Mouse (Mus musculus): ENCODE results near the gene Swsap1. TPM values are rescaled to one million over a fixed set of nuclear protein-coding genes. Genes with fewer than 3 reads are reported as not detected.

Swsap1 gene
- polyA plus RNA-seq, 1 experiment from 2014 or later, result 6.5 TPM

DNA sequence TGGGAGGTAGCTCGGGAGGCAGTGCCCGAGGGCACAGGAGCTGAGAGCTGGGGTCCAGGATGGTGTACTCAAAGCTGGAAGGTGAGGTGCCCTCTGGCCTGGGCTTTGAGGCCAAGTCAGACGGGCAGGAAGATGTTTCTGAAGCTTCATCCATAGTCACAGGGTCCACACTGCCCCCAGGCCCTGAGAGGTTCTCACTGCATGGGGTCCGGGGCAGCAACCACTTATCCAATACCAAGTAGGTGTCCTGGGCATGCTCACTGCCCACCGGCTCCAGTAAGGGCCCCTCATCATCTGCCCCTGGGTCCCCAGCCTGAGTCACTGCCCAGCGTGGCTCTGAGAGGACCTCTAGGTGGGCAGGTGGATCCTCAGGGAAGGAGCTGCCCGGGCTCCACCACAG is 3.7 kb downstream of the Swsap1 start:
- Histone ChIP-seq H3K27me3 (replicated peaks; ENCODE audit: control insufficient read depth, insufficient read depth, low read length) (peaks cover 29% of the 10 kb centered on the region), H3K27ac (ENCODE audit: low read length) (no peak overlapping the region), H3K9ac (ENCODE audit: low read depth, low read length) (no peak overlapping the region), H3K4me2 (ENCODE audit: low read depth, low read length) (no peak overlapping the region), H3K36me3 (ENCODE audit: control insufficient read depth, insufficient read depth, low read length) (no peaks in the 10 kb centered on the region), H3K4me1 (ENCODE audit: control insufficient read depth, insufficient read depth, low read length) (peaks cover 29% of the 10 kb centered on the region), H3K9me3 (ENCODE audit: control insufficient read depth, low read length) (no peaks in the 10 kb centered on the region), H3K4me3 (ENCODE audit: low read length) (no peak overlapping the region)
- 92% methylated on average over 7 of the region's 7 CpGs for WGBS
- no peak for ATAC-seq

DNA sequence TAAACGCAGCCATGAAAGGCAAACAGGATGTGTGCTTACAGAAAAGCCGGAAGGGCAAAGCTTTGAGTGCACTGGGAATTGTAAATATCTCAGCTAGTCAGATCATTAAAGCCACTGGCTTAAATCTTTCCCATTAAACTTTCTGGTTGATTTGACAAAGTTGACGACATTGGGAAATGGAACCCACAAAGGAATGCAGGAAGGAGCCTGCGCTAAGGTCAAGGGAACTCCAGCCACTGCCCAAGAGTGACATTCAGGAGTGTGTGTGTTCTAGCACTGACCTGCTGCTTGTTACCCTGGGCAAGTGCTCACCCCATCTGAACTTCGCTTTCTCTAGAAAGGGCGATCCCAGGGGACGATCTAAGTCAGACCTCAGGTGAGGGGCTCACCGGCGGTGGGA is 4.6 kb downstream of the Swsap1 start:
- WGBS, result 55% methylated on average over 9 of the region's 9 CpGs
- H3K9me3 ChIP-seq (ENCODE audit: control insufficient read depth, low read length), result no peaks in the 10 kb centered on the region
- H3K4me1 ChIP-seq (ENCODE audit: control insufficient read depth, insufficient read depth, low read length), result peaks cover 29% of the 10 kb centered on the region
- no peak overlapping the region for H3K27ac ChIP-seq (ENCODE audit: low read length)
- H3K4me3 ChIP-seq (ENCODE audit: low read length), result no peak overlapping the region
- no peak for ATAC-seq
- peaks cover 29% of the 10 kb centered on the region for H3K27me3 ChIP-seq (replicated peaks; ENCODE audit: control insufficient read depth, insufficient read depth, low read length)
- H3K36me3 ChIP-seq (ENCODE audit: control insufficient read depth, insufficient read depth, low read length), result no peaks in the 10 kb centered on the region
- no peak overlapping the region for H3K4me2 ChIP-seq (ENCODE audit: low read depth, low read length)
- H3K9ac ChIP-seq (ENCODE audit: low read depth, low read length), result no peak overlapping the region

DNA sequence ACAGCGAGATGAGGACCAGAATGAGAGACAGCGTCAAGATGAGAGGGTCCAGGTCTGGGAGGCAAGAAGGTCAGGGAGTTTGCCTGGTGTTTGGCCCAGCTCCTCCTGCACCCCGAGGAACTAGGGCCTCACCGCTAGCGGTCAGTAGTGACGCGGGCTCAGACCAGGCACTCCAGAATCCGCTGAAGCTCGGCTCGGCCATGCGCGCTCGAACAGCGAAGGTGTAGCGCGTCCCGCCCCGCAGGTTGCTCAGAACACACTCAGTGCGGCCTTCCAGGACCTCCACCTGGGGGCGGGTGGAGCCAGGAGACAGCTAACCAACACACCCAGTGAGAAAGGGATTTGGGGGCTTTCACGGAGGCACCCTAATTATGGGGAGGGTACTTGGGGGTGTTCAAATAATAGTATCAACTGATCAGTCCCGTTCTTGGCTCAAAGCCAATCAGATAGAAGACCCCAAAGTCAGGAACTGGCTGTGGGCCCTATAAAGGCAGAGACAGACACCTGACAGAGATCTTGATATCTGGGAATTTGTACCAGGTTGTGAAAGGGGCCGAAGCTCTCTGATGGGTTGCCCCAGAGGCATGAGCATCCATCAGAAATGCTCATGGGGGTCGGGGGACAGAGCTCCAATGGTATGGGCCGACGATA is 5.1 kb downstream of the Swsap1 start:
- no peak for ATAC-seq
- H3K4me2 ChIP-seq (ENCODE audit: low read depth, low read length), result no peak overlapping the region
- peak overlapping the region; percentile 52; the same call in 1 of the 2 replicates for H3K4me3 ChIP-seq (ENCODE audit: low read length)
- no peaks in the 10 kb centered on the region for H3K36me3 ChIP-seq (ENCODE audit: control insufficient read depth, insufficient read depth, low read length)
- H3K4me1 ChIP-seq (ENCODE audit: control insufficient read depth, insufficient read depth, low read length), result peaks cover 29% of the 10 kb centered on the region
- no peaks in the 10 kb centered on the region for H3K9me3 ChIP-seq (ENCODE audit: control insufficient read depth, low read length)
- no peak overlapping the region for H3K9ac ChIP-seq (ENCODE audit: low read depth, low read length)
- H3K27me3 ChIP-seq (replicated peaks; ENCODE audit: control insufficient read depth, insufficient read depth, low read length), result peaks cover 29% of the 10 kb centered on the region
- WGBS, result 13% methylated on average over 26 of the region's 26 CpGs
- no peak overlapping the region for H3K27ac ChIP-seq (ENCODE audit: low read length)

DNA sequence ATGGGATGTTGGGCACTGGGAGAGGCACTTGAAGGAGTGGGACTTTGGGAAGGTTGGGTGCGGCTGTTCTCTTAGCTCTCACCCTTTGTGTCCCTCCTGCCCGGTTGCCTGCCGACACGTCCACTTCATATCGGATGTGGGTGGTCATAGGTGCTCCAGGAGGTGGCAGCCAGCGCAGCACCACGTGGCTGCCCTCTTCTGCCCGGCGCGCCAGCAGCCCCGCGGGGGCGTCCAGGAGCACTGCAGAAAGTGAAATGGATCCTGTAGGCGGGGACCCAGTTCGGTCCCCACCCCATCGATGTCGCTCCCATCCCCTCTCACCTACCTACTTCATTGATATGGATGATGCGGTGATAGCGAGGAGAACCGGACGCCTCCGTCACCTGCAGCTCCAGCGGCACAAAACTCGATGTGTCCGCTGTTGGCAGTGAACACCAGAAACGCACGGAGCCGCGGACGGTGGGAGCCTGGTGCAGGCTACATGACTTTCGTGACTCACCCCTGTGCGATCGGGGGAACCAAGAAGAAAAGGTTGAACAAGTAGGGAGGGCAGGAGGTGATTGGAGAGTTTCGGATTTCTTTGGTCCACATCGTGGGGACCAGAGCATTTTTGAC is 5.9 kb downstream of the Swsap1 start:
- WGBS, result 2% methylated on average over 35 of the region's 35 CpGs
- Histone ChIP-seq H3K4me3 (ENCODE audit: low read length) (peak overlapping the region; percentile 52), H3K27ac (ENCODE audit: low read length) (no peak overlapping the region), H3K27me3 (replicated peaks; ENCODE audit: control insufficient read depth, insufficient read depth, low read length) (peaks cover 29% of the 10 kb centered on the region), H3K36me3 (ENCODE audit: control insufficient read depth, insufficient read depth, low read length) (no peaks in the 10 kb centered on the region), H3K9me3 (ENCODE audit: control insufficient read depth, low read length) (no peaks in the 10 kb centered on the region), H3K4me2 (ENCODE audit: low read depth, low read length) (peak overlapping the region; percentile 92), H3K9ac (ENCODE audit: low read depth, low read length) (peak overlapping the region; percentile 56; the same call in 1 of the 2 replicates), H3K4me1 (ENCODE audit: control insufficient read depth, insufficient read depth, low read length) (peaks cover 26% of the 10 kb centered on the region)
- no peak for ATAC-seq

DNA sequence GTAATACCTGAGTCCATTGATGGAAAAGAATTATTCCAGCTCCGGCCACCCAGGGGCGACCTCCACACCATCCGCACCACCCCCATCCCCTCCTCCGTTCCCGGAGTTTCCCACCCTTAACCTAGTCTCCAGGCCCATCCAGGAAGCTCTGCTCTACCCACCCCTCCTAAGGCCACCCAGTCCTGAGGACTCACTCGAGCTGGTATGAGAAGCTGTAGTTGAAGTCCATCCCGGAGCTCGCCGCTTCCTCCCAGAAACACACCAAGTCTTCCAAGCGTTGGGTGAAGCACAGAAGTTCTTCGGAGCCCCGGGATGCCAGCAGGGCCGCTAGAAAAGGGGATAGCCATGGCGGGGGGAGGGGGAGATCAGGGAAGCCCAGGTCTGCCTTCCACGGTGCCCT is 6.5 kb downstream of the Swsap1 start:
- H3K27ac ChIP-seq (ENCODE audit: low read length), result no peak overlapping the region
- WGBS, result 2% methylated on average over 15 of the region's 15 CpGs
- peaks cover 29% of the 10 kb centered on the region for H3K27me3 ChIP-seq (replicated peaks; ENCODE audit: control insufficient read depth, insufficient read depth, low read length)
- peak overlapping the region; percentile 92 for H3K4me2 ChIP-seq (ENCODE audit: low read depth, low read length)
- no peaks in the 10 kb centered on the region for H3K9me3 ChIP-seq (ENCODE audit: control insufficient read depth, low read length)
- peak overlapping the region; percentile 56 for H3K9ac ChIP-seq (ENCODE audit: low read depth, low read length)
- H3K36me3 ChIP-seq (ENCODE audit: control insufficient read depth, insufficient read depth, low read length), result no peaks in the 10 kb centered on the region
- peaks cover 25% of the 10 kb centered on the region for H3K4me1 ChIP-seq (ENCODE audit: control insufficient read depth, insufficient read depth, low read length)
- ATAC-seq, result peak; percentile 31
- H3K4me3 ChIP-seq (ENCODE audit: low read length), result peak overlapping the region; percentile 52

DNA sequence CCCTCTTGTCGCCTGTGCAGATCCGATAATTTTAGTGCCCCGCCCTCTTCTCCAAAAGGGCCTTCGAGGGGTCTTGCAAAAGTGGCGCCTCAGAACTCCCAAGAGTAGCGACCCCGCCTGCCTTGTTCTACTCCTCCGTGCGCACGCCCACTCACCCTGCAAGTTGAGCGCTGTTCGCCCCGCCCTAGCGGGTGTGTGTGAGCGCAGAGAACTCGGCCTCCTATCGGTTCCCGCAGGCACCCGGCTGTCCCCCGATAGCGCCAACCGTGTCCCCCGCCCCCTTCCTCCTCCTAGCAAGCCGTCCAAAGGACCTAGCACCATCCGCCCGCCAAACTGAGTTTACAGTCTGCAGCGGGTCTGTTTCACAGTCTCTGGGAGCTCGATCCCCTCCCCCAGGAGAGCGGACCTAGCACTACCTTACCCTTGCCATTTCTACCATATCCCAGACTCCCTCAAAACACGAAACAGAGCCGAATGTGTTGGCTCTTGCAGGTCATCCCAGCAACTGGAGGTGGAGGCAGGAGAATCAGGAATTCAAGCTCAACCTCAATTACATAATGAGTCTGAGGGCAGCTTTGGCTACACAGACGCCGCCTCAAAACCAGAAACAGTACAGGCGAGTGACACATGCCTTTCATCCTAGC is 7.0 kb downstream of the Swsap1 start:
- Histone ChIP-seq H3K9me3 (ENCODE audit: control insufficient read depth, low read length) (no peaks in the 10 kb centered on the region), H3K4me2 (ENCODE audit: low read depth, low read length) (peak overlapping the region; percentile 92), H3K4me3 (ENCODE audit: low read length) (peak overlapping the region; percentile 52), H3K36me3 (ENCODE audit: control insufficient read depth, insufficient read depth, low read length) (no peaks in the 10 kb centered on the region), H3K9ac (ENCODE audit: low read depth, low read length) (peak overlapping the region; percentile 56), H3K27me3 (replicated peaks; ENCODE audit: control insufficient read depth, insufficient read depth, low read length) (peaks cover 29% of the 10 kb centered on the region), H3K4me1 (ENCODE audit: control insufficient read depth, insufficient read depth, low read length) (peaks cover 25% of the 10 kb centered on the region), H3K27ac (ENCODE audit: low read length) (no peak overlapping the region)
- peak; percentile 83 for ATAC-seq
- WGBS, result 2% methylated on average over 34 of the region's 34 CpGs

DNA sequence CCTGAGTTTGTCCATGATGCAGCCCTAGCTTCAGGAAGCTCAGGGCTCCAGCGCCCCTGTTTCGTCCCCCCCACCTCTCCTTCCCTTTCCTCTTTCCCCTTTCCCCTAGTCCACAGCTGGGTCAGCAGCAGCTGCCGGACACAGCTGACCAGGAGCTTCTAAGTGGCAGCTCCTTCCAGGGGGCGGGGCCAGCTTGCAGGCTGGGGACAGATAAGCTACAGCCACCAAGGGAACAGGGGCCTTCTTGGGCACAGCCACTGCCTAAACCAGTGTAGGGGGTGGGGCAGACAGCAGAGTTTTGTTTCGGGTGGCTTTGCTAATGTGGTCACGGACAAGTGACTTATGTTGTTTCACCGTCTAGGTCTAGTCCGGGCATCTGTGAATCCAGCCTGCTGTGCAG is 7.9 kb downstream of the Swsap1 start, which contains the start of gene Epor:
Gene Epor, minus strand, starts transcription at position 90 of the 400 bp plus-strand sequence.
- ATAC-seq, result peak; percentile 56
- WGBS, result 22% methylated on average over 8 of the region's 8 CpGs
- H3K27ac ChIP-seq (ENCODE audit: low read length), result no peak within 1 kb of the TSS

DNA sequence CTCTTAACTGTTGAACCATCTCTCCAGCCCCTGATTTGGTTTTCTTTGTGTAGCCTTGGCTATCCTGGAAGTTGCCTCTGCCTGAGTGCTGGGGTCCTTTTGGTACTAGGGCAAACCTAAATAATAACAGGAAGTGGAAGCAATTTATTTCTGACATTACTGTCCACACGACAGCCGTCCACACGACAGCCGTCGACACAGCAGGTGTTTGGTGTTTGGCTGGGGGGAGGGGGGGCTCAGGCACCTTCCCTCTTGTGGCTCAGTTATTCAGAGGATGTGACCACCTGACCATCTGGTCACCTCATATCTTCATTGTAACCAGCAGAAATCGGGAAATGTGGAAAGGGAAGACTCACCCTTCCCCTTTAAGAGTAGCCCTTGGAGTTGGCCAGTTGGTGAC is 13.3 kb downstream of the Swsap1 start:
- no peak overlapping the region for H3K9ac ChIP-seq (ENCODE audit: low read depth, low read length)
- no peak overlapping the region for H3K4me3 ChIP-seq (ENCODE audit: low read length)
- H3K9me3 ChIP-seq (ENCODE audit: control insufficient read depth, low read length), result no peaks in the 10 kb centered on the region
- H3K27ac ChIP-seq (ENCODE audit: low read length), result no peak overlapping the region
- 60% methylated on average over 6 of the region's 6 CpGs for WGBS
- H3K27me3 ChIP-seq (replicated peaks; ENCODE audit: control insufficient read depth, insufficient read depth, low read length), result no peaks in the 10 kb centered on the region
- no peak overlapping the region for H3K4me2 ChIP-seq (ENCODE audit: low read depth, low read length)
- H3K36me3 ChIP-seq (ENCODE audit: control insufficient read depth, insufficient read depth, low read length), result no peaks in the 10 kb centered on the region
- no peak for ATAC-seq
- H3K4me1 ChIP-seq (ENCODE audit: control insufficient read depth, insufficient read depth, low read length), result no peaks in the 10 kb centered on the region

More for the DNA sequence above, 7.9 kb downstream of the Swsap1 start, which contains the start of gene Epor:
- no peaks in the 10 kb centered on the region for H3K36me3 ChIP-seq (ENCODE audit: control insufficient read depth, insufficient read depth, low read length)
- peak within 1 kb of the TSS; percentile 56 for H3K9ac ChIP-seq (ENCODE audit: low read depth, low read length)
- no peaks in the 10 kb centered on the region for H3K9me3 ChIP-seq (ENCODE audit: control insufficient read depth, low read length)
- peaks cover 29% of the 10 kb centered on the region for H3K27me3 ChIP-seq (replicated peaks; ENCODE audit: control insufficient read depth, insufficient read depth, low read length)
- H3K4me2 ChIP-seq (ENCODE audit: low read depth, low read length), result peak within 1 kb of the TSS; percentile 92
- H3K4me1 ChIP-seq (ENCODE audit: control insufficient read depth, insufficient read depth, low read length), result peaks cover 25% of the 10 kb centered on the region
- H3K4me3 ChIP-seq (ENCODE audit: low read length), result peak within 1 kb of the TSS; percentile 52

DNA sequence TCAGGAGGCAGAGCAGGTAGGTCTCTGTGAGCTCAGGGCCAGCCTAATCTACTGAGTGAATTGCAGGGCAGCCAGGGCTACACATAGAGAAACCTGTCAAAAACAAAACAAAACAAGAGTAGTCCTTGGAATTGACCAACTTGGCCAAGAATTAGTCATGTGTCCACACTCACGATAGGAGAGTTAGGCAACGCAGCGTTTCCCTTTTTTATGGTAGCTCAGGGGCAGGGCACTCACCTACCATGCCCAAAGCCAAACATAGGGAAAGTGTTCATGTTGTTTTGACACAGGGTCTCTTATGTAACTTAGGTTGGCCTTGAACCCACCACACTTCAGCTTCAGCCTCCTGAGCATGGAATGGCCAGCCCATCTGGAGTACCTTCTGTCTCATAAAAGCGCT is 13.7 kb downstream of the Swsap1 start:
- WGBS, result 82% methylated on average over 4 of the region's 4 CpGs
- no peaks in the 10 kb centered on the region for H3K36me3 ChIP-seq (ENCODE audit: control insufficient read depth, insufficient read depth, low read length)
- no peak for ATAC-seq

More for the DNA sequence above, 13.7 kb downstream of the Swsap1 start:
- Histone ChIP-seq H3K4me3 (ENCODE audit: low read length) (no peak overlapping the region), H3K4me2 (ENCODE audit: low read depth, low read length) (no peak overlapping the region), H3K9me3 (ENCODE audit: control insufficient read depth, low read length) (no peaks in the 10 kb centered on the region), H3K9ac (ENCODE audit: low read depth, low read length) (no peak overlapping the region), H3K4me1 (ENCODE audit: control insufficient read depth, insufficient read depth, low read length) (no peaks in the 10 kb centered on the region), H3K27ac (ENCODE audit: low read length) (no peak overlapping the region), H3K27me3 (replicated peaks; ENCODE audit: control insufficient read depth, insufficient read depth, low read length) (no peaks in the 10 kb centered on the region)
